Mouse (Mus musculus): ENCODE measurements around the gene Dscam.

- TF ChIP-seq CEBPB (IDR thresholded peaks at IDR 0.05; ENCODE audit: insufficient read depth, poor library complexity, severe bottlenecking) (no peak), USF1 (IDR thresholded peaks at IDR 0.05; ENCODE audit: low read depth) (no peak), MAX (IDR thresholded peaks at IDR 0.05; ENCODE audit: low read depth) (no peak), POLR2A (IDR thresholded peaks at IDR 0.05; ENCODE audit: insufficient read length, low read depth) (no peak), POLR2AphosphoS2 (IDR thresholded peaks at IDR 0.05; ENCODE audit: insufficient read length, low read depth) (no peak)
Observed at GRCm38 (mm10) chr16:96677471-96677870, 493.1 kb downstream of the Dscam start.

Measured in myocyte (in vitro differentiated cells).